Mouse (Mus musculus) G1E (cell line): ENCODE data around the gene Kalrn.

Source experiments
- CTCF ChIP-seq: IDR thresholded peaks from 2 replicates; pipeline ENCODE4 v1.5.1; 2012; ENCODE audit warnings: low read depth, low read length, inconsistent platforms, mixed read lengths
- GATA1 ChIP-seq: IDR thresholded peaks from 2 replicates; pipeline ENCODE4 v1.6.1; 2012; ENCODE audit warnings: borderline replicate concordance, low read length, inconsistent platforms, mixed read lengths

- TF ChIP-seq CTCF (no peak), GATA1 (no peak)
These were observed 71.2 kb downstream of the Kalrn start for GRCm38 (mm10) chr16:34502110-34502509.
